Mouse (Mus musculus): Measurements from ENCODE around the gene Ccdc14.

DNA sequence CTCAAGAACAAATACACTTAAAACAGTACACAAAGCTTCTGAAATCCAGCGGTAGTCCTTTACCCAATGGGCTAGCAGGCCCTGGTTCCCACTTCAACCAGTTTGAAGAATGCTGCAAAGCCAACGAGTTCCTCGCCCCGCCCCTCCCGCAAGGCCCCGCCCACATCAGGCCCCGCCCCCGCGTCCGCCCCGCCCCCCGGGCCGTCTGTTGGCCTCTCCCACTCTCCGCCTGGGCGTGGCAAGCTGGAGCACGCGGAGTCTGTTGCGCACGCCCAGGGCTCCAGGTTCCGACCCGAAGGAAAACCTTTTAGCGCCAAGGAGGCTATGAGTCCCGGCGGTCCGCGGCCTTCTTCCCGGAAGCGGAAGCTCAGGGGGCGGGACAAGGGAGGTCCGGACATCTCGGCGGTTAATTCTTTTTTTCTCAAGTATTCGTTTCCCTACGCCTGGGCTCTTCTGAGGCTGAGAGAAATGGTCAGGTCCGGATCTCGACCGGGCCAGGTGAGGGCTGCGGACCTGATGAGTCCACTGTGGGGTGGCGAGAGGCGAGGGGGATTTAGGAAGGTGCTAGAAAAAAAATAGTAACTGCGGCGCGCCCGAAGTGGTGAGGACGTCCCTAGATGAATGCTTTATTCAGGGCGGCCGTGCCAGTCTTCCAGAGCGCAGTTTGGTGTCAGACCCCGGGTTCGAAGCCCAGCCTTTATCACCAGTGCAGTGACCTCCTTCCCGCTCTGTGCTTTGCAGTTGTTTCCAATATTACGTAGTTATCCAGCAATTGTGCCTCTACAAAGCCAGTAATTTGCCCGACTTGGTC lies at the start of gene Ccdc14:
- TF ChIP-seq MEF2A (IDR thresholded peaks at IDR 0.05; ENCODE audit: borderline replicate concordance, low read depth, low read length) (peak; percentile 67; the same call in 1 of the 2 replicates), ZKSCAN1 (IDR thresholded peaks at IDR 0.05; ENCODE audit: borderline replicate concordance, low read depth, low read length) (no peak), JUN (IDR thresholded peaks at IDR 0.05; ENCODE audit: insufficient read depth, low read depth, low read length) (no peak), POLR2A (IDR thresholded peaks at IDR 0.05; ENCODE audit: low read depth, low read length) (peak; percentile 82), MAX (IDR thresholded peaks at IDR 0.05; ENCODE audit: low read length) (no peak; the same call in 1 of the 2 replicates), TCF12 (IDR thresholded peaks at IDR 0.05; ENCODE audit: low read depth, low read length) (peak; percentile 65), NRF1 (IDR thresholded peaks at IDR 0.05; ENCODE audit: low read depth, low read length) (peak; percentile 87), IRF4 (IDR thresholded peaks at IDR 0.05; ENCODE audit: low read depth, low read length) (peak; percentile 71), BHLHE40 (IDR thresholded peaks at IDR 0.05; ENCODE audit: low read depth, low read length) (peak; percentile 52; the same call in 1 of the 2 replicates), CTCF (conservative IDR thresholded peaks at IDR 0.05 in 1 of 2, IDR thresholded peaks at IDR 0.05 in 1 of 2; ENCODE audit: low read depth in 2 of 2, low read length in 2 of 2) (no peak)

Data from CH12.LX (cell line).